Mouse (Mus musculus) kidney, postnatal 4 days (tissue): ENCODE results near the gene Dnah10.
"Not testable (repeated sequence)": the region's sequence is repeated elsewhere in the genome, so short reads cannot be mapped to it uniquely, and the experiment has no call there.

Experiments used
- DNase-seq, 2 experiments: peaks; one replicate each; pipeline ENCODE4 v3.0.0; 2021; ENCODE audit warnings: mixed read lengths in 2 of 2

Dnah10 gene

DNA sequence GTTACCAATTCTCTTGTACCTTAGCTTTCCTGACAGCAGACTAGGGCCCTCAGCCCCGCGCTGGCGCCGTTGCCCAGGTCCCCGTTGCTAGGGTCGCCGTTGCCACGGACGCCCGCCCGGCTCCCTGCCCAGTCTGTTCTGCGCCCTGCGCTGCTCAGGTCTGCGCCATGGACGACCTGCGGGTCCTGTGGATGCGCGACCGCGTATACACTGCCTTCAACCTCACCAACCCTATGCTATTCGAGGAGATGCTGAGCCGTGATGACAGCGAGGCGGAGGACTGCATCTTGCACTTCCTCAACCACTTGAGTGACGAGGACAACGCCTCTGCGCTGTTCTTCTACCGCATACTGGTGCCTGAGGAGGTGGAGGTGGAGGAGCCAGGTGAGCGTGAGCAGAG, at the start of gene Dnah10:
TSS of gene Dnah10 (plus strand) at position 89 of the 400 bp plus-strand sequence.
- DNase-seq: peak; percentile 49 to 54

DNA sequence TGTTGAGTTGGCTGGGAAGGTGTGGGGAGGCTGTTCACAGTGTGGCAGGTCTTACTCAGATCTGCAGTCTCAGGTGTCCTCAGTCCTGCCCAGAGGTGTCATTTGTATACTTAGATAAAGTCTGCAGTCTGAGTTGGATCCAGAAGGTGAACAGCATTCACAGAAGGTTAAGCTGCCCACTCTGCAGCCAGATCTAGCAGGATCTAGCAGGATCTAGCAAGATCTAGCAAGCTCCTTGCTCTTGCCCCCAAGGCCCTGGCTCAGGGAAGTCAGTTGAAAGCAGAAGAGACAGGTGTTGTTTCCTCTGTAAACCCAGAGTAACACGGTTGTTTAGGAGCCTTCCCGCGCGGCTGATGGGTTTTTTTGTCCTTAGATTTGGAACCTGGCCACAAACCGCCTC, 11.1 kb upstream of the Dnah10 start:
- no peak for DNase-seq

DNA sequence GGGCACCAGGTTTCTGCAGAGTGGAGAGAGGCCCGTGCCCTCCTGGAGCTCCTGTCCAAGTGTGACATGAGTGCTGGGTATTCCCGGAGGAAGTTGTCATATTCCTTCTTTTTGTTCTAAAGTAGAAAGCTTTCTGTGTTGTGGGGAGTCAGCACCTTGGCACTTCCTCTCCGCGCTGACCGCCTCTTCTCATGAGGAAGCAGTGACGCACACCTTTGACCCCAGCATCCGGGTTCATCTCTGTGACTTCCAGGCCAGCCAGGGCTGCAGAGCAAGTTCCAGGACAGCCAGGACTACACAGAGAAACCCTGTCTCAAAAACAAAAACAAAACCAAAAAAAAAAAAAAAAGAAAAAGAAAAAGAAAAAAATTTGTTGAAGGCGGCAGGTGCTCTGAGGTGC, 9.8 kb upstream of the Dnah10 start:
- peak; percentile 68 to 75 for DNase-seq

DNA sequence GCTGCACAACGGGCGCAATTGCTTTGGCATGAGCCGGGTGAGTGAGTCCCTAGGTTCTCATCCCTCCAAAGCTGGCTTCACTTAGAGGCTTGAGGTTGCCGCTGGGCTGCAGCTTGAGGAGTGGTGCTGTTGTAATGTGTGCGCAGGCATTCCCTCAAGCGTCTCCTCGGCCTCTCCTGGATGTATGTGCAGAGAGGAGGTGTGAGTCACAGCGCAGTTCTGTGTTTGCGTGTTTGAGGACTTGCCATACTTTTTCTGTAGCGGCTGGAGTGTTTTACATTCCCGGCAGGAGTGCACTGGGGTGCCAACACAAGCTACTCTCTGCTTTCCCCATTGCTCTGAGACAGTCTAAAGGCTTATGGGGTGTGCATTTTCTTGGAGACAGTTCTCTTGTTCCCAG, 6.9 kb upstream of the Dnah10 start:
- DNase-seq: no peak

DNA sequence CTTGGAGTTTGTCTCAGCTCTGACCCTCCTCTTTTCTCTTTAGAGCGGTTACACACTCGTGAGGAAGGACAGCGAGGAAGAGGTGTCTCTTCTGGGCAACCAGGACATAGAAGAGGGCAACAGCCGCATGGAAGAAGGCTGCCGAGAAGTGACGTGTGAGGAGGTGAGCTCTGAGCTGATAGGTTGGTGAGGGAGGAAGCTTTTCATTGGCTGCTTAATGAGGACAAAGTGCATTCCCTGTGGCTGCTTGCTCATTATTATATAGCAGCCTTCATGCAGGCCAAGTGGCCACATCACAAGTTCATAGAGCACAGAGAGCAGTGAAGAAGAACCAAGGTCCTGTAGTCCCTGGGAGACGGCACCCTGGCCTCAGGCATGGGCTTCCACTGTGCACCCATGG, 6.5 kb upstream of the Dnah10 start:
- peak in 1 of 2 experiments; percentile 15 for DNase-seq

DNA sequence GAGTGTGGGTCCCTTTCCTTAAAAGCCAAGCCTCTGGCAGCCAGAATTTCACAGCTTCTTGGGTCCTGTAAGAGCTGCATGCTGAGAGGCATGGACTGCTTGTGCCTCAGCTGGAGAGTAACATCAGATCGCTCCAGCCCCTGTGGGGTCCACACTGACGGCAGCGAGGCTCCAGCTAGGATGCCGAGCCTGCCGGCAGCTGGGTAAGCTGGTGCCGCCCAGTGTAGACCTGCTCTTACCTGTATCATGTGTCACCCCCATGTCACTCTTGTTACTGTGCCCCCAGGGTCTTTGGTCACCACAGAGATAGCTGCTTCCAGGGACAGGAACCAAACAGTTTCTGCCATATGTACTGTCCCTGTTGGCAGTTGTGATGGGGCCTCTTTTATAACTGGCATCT, 1.8 kb upstream of the Dnah10 start:
- no peak for DNase-seq

DNA sequence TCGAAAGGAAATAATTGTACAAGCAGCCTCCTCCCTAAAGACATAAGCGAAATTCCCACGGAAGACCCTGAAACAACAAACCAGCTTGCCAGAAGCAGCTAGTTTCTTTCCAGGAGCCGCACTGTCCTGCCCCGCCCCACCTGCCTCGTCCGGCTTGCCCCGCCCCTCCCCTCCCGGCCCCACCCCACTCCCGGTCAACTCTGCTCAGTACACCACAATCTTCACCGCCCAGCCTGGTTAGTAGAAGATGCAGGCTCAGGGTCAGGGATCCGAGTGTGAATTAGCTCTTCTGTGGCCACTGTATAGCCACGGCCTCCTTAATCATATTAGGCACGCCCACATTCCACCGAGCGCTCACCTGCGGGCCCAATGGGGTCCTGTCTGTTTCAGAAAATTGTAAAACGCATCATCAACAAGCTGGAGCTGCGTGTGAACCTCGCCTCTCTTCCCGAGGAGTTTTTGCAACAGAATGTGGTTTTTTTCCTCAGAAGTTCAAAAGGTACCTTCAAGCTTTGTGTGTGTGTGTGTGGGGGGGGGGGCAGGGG, 4.8 kb downstream of the Dnah10 start:
- DNase-seq: peak; percentile 32 to 47

DNA sequence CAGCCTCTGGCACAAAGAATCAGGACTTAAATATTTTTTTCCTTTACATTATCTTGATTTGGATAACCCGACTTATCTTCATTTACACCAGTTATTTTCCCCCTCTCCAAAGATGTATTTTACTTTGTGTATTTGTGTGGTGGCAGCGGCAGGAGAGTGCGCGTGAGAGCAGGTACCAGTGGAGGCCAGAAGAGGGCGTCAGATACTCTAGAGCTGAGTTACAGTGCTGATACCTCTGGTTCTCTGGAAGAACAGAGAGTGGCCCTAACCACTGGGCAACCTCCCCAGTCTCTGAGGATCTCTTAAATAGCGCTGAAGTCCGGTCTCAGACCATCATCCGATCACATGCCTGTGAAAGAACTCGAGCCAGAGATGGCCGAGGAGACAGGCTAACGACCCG, 9.1 kb downstream of the Dnah10 start:
- DNase-seq: no peak

DNA sequence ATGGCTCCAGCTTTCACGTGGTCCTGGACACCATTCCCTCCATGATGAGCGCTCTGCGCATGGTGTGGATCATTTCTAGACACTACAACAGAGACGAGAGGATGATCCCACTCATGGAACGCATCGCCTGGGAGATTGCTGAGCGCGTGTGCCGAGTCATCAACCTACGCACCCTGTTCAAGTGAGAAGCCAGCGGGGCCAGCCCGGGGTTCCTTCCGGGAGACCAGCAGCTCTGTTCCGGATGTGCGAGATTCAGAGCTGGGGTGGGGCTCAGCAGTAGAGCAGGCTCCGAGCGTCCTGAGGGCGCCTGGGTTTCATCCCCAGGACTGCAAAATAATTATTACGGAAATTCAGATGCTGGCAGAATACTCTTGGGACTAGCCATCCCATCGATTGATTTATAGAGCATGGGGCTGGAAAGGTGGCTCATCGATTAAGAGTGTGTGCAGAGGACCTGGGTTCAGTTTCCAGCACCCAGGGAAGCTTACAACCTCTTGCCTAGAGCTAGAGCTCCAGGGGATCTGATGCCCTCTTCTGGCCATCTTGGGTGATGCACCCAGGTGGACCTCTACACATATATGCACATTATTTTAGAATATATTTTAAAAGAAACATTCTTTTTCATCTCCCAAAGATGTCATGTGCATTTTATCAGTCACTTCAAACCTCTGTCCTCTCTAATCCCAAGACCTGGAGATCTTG, 17.2 kb downstream of the Dnah10 start:
- DNase-seq: no peak

DNA sequence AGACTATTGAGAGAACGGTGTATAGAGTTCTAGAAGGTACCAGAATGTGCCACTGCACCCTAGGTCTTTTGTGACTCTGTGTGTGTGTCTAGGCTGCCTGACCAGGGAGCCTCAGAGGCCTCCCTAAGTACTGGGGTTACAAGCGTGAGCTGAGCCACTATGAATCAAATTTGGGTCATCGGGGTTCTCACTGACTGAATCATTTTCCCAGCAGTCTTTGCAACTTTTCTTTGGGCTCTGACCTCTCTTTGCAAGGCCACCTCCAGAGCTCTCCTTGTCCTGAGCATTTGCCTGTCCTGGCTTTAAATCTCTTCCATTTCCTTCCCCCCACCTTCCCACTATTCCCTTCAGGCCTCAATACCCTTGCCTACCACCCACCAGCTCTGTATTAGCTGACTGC, 19.0 kb downstream of the Dnah10 start:
- no peak for DNase-seq

DNA sequence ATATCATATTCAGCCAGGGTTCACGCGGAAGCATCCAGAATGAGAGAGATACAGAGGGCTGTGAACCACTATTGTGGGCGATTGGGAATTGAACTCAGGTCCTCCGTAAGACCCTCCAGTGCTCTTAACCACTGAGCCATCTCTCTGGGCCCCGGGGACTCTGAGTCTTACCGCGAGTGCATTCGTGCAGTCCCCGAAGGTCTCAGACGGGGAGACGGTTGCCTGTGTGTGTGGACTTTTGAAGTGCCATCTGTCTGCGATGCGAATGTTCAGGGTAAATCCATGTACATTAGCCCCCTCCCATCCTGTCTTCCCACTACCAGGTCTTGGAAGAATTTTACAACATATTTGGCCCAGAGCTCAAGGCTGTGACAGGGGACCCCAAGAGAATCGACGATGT, 21.3 kb downstream of the Dnah10 start:
- DNase-seq: no peak

DNA sequence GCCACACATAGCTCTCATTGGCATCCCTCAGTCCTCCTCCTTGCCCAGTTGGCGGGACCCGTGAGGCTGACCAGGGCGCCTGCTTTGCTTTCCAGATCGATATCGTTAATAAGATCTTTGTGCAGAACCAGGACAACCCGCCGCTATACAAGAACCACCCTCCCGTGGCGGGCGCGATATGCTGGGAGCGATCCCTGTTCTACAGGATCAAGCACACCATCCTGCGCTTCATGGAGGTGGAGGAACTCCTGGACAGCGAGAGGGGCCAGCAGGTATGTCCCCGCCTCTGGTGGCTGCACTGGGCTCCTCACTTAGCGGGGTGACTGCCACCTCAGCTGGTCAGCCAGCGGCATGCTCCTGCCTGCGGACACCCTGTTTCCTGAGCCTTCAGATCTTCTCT, 23.4 kb downstream of the Dnah10 start:
- no peak for DNase-seq

DNA sequence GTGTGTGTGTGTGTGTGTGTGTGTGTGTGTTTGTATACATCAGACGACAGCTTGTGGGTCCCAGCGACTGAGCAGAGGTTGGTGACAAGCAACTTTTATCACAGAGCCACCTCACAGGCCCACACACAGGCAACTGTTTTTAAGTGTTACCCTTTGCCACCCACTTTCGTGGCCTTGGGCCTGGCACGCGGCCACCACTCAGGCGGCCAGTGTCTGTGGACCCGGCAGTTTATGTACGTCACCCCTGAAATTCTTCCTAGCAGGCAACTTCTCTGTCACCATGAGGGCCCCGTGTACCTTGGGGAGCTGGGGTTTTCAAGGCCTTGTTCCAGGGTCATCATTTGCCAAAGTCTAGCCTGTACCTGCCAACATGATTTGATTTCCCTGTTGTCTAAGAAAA, 26.8 kb downstream of the Dnah10 start:
- DNase-seq: no peak

DNA sequence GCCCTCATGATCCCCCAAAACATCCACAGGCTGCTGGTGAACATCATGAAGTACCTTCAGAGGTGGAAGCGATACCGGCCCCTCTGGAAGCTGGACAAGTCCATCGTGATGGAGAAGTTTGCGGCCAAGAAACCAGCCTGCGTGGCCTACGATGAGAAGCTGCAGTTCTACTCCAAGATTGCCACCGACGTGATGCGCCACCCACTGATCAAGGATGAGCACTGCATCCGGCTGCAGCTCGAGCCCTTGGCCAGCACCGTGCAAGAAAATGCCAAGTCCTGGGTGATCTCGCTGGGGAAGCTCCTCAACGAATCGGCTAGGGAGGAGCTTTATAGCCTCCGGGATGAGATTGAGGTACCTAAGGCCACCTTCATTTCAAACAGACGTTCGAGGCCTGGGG, 36.1 kb downstream of the Dnah10 start:
- DNase-seq: peak; percentile 29 to 32

DNA sequence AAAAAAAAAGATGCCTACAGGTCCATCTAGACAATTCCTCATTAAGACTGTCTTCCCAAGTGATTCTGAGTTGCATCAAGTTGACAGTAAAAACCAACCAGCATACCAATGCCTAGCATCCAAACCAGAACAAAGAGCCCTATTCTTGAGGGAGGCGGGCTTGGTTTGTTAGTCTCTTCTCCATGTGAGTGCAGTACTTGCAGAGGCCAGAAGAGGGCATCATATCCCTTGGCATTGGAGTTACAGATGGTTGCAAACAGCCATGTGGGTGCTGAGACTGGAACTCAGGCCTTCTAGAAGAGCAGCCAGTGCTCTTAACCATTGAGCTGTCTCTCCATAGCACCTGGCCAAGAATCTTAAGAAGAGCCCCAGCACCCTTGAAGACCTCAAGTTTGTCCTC, 36.9 kb downstream of the Dnah10 start:
- DNase-seq: no peak

DNA sequence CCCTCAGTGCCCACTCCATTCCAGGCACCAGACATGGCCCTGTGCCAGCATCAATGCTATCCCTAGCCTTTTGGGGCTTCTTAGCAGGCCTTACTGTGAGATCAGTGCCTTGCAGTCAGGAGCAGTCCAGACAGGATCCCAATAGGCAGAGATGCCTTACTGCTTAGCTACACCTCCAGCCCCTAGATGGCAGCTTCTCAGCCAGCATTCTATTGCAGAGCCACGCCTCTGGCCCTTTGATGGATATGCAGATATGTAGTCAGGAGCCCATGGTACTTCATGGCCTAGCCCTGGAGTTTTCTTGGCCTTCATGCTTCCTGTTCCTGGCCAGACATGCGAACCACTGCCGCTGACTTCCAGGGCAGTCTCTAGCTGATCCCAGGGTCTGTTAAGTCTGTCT, 49.7 kb downstream of the Dnah10 start:
- DNase-seq: no peak

DNA sequence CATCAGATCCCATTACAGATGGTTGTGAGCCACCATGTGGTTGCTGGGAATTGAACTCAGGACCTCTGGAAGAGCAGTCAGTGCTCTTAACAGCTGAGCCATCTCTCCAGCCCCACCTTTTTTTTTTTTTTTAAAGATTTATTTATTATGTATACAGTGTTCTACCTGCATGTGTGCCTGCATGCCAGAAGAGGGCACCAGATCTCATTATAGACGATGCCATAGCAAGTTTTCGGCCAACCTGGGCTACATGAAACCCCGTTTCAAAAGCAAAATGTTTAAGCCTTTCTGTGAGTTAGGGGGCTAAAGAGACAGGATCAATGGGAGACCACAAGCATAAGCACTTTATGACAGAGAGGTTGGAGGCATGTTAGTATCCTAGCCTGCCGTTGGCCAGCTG, 51.4 kb downstream of the Dnah10 start:
- DNase-seq: not testable (repeated sequence)

DNA sequence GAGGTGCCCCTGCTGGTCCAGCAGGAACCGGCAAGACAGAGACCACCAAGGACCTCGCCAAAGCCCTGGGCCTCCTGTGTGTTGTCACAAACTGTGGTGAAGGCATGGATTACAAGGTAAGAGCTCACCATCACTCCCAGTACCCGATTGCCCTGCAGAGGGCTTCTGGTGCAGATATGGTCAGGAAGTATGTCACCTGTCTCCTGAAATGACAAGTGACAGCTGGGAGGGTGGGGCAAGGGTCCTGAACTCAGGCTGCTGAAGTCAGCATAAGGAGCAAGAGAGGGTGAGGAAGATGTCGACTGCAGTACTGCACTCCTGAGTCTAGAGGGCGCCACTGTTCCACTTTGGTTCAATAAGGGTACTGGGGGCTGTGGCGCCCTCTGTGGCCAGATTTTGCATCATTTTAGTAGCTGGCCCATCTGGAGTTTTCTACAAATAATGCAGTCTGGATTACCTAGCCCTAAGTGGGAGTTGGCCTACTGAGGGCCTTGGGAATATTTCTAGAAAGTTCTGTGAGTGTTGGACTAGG, 52.4 kb downstream of the Dnah10 start:
- peak; percentile 78 to 81 for DNase-seq

DNA sequence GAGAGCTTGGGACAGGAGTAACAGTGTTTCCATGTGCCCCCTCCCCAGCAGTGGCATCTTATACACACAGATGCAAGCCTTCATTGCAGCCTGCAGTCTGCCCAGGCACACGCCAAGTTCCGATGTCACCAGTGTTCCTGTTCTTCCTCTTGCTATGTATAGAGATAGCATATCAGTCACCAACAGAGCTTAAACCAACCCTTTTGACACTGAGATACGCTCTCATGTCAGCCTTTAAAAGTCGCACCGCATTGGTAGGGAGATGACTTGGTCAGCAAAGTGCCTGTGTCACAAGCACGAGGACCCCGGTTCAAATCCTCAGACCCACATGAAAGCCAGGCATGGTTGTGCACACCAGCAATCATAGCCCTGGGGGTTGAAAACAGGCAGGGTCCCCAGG, 55.0 kb downstream of the Dnah10 start:
- DNase-seq: no peak

DNA sequence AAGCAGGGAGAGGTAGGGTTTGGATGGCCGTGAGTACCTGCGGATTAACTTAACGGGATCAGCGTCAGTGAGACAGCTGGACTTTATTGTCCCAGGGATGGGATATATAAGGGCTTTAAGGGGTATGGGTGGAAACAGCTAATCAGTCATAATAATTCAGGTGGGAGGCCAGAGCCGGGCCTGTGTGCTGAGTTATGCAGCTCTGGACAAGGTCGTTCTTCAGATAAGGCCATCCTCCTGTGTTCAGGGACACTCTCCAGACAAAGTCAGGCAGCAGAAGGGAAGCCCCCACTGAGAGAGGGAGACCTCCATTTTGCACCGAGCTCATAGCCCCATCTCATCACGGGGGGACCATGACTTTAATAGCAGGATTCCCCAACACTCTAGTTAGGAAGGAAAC, 56.8 kb downstream of the Dnah10 start:
- DNase-seq: no peak

DNA sequence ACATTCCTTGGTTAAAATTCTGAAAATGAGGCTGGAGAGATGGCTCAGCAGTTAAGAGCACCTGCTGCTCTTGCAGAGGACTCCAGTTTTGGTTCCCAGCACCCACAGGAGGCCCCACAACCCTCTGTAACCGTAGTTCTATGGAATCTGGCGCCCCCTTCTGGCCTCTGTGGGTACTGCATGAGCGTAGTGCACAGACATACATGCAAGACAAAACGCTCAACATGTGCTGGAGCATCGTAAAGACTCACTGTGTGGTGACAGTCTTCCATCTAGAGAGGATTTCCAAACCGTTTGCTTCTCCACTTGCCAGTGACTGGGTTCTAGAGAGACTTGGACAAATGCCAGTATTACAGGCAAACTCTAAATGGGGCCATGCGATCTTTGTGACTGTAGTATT, 60.8 kb downstream of the Dnah10 start:
- no peak for DNase-seq

DNA sequence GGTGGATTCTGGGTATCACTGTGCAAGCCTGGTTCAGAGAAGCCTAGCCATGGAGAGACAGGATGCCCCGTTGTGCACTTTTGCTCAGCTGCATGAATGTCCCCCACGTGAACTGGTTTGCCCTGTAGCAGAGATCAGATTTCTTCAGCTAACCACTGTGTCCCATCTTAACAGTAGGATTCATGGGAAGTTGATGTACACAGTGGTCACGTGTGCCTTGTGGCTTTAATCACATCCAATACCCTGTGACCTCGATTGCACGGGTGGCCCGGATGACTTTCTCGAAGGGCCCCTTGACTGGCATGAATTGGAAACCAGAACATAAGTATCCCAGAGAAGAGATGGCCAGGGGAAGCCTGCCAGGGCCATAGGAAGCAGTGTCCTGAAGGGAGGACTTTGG, 67.2 kb downstream of the Dnah10 start:
- no peak for DNase-seq

DNA sequence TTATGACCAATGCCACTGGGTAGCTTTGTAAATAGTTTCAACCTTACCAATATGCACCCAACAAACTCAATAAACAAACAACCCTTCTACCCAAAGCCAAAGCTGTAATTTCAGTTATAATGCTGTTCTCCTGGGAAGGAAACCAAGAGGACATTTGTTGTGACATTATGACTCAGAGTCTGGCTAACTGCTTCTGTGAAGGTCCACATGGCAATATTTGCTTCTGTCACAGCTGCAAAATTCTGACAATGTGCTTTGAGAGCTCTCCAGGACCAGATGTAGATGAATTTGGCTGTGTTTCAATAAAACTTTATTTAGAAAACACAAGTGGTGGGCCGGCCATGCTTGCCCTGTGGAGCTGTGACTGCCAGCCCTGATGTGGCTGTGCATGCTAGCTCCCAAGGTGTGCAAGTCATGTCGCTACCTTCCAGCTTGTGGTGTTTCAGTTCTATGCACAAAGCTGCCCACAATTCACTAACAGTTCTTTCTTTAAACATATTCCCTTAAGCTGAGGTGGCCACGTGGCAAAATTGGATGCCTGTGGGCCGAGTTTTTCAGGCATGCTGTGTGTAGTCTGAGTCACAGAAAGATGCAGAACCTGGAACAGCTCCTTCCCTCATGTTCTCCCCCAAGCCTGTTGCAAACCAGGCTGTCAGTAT, 85.0 kb downstream of the Dnah10 start:
- no peak for DNase-seq

DNA sequence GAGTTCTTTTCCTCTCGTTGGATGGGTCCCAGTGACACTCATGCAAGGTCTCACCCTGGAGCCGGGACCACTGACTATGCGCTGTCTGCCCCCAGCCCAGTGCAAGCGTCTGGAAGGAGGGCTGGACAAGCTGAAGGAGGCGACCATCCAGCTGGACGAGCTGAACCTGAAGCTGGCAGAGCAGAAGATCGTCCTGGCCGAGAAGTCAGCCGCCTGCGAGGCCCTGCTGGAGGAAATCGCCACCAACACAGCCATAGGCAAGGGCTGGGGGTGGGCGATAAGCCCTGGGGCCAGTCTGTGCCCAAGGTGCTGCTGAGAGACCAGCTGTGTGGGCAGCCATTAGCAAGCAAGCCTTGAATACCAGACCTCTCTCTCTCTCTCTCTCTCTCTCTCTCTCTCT, 87.6 kb downstream of the Dnah10 start:
- no peak for DNase-seq
